8 mouse cellular contexts compared by ENCODE assay signal in the genomic region with DNA sequence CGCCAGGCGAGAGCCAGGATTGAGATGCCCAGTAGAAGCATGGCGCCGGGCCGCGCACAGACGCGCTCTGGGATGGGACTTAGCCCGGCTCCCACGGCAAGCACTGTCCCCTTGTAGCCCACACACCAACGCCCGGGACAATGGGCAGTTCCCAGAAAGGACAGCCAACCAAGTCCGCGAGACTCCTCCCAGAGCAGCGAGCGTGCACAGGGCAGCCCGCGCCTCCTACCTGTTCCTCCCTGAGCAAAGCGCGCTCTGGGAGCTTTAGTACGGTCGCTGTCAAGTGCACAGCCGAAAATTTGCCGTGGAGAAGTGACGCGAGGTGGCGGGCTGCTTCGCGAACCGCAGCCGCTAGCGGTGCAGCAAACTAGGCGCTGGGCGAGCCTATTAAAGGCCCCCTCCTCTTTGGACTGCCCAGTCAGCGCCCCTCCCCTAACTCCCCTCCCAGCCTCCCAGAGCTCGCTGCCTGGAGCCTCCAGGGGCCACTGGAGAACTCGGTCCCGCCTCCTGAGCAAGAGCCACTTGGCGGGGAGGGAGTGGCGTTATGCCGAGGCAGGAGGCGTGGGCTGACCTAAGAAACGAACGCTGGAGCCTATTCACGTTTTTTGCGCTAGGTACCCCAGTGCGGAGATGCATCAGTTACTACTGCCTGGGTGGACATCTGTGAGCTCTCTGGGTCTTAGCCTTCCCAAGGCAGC. TPM values are rescaled to one million over a fixed set of nuclear protein-coding genes. Genes with fewer than 3 reads are reported as not detected.
DNase-seq lines count a peak whose midpoint lies in the region; ATAC-seq and TF ChIP-seq lines count a peak whose summit lies in the region.

A gene (minus strand): TSS at position 256 of the 698 bp plus-strand sequence.

- no peaks in the 10 kb centered on the region for H3K36me3 ChIP-seq in spleen, adult 2 months (ENCODE audit: control insufficient read depth, insufficient read depth, low read length)
- H3K36me3 ChIP-seq in forebrain, embryonic 11.5 days (ENCODE audit: control insufficient read depth, insufficient read depth, low read length) = no peaks in the 10 kb centered on the region
- no peaks in the 10 kb centered on the region for H3K36me3 ChIP-seq in heart, embryonic 15.5 days

- H3K9ac ChIP-seq in forebrain, embryonic 11.5 days (ENCODE audit: low read length) = peak within 1 kb of the TSS; percentile 49
- peak within 1 kb of the TSS; percentile 70 for H3K9ac ChIP-seq in heart, embryonic 15.5 days

- H3K27ac ChIP-seq in spleen, adult 2 months (ENCODE audit: insufficient read depth, low read length) = no peak within 1 kb of the TSS
- H3K27ac ChIP-seq in forebrain, embryonic 11.5 days (ENCODE audit: low read depth, low read length) = no peak within 1 kb of the TSS
- H3K27ac ChIP-seq in heart, embryonic 15.5 days = peak within 1 kb of the TSS; percentile 53

- WGBS in spleen, adult 2 months = 4% methylated on average over 47 of the region's 47 CpGs
- under 1% methylated on average over 46 of the region's 47 CpGs for WGBS in forebrain, embryonic 11.5 days
- under 1% methylated on average over 47 of the region's 47 CpGs for WGBS in heart, embryonic 15.5 days

- H3K4me3 ChIP-seq in spleen, adult 2 months (ENCODE audit: extremely low read depth, insufficient read depth, insufficient read length) = peak within 1 kb of the TSS; percentile 0; the same call in 1 of the 2 replicates
- H3K4me3 ChIP-seq in forebrain, embryonic 11.5 days (ENCODE audit: low read depth, low read length) = peak within 1 kb of the TSS; percentile 53
- H3K4me3 ChIP-seq in heart, embryonic 15.5 days = peak within 1 kb of the TSS; percentile 68

- no peak for TF ChIP-seq POLR2A in spleen, adult 2 months (IDR thresholded peaks at IDR 0.05; ENCODE audit: low read depth, low read length)

- H3K27me3 ChIP-seq in spleen, adult 2 months (ENCODE audit: control insufficient read depth, insufficient read depth, low read length) = peaks cover 3% of the 10 kb centered on the region; the same call in 1 of the 2 replicates
- peaks cover 27% of the 10 kb centered on the region for H3K27me3 ChIP-seq in forebrain, embryonic 11.5 days (ENCODE audit: control insufficient read depth, insufficient read depth, low read length)
- peaks cover 29% of the 10 kb centered on the region for H3K27me3 ChIP-seq in heart, embryonic 15.5 days

- H3K4me2 ChIP-seq in forebrain, embryonic 11.5 days (ENCODE audit: low read depth, low read length, severe bottlenecking) = peak within 1 kb of the TSS; percentile 85
- H3K4me2 ChIP-seq in heart, embryonic 15.5 days = peak within 1 kb of the TSS; percentile 98

- no peak for TF ChIP-seq CTCF in spleen, adult 2 months (IDR thresholded peaks at IDR 0.05; ENCODE audit: extremely low read depth, insufficient read depth, insufficient read length, insufficient replicate concordance)

- H3K9me3 ChIP-seq in forebrain, embryonic 11.5 days (ENCODE audit: control insufficient read depth, low read length) = no peaks in the 10 kb centered on the region
- no peaks in the 10 kb centered on the region for H3K9me3 ChIP-seq in heart, embryonic 15.5 days (replicated peaks)

- no peaks in the 10 kb centered on the region for H3K4me1 ChIP-seq in spleen, adult 2 months (ENCODE audit: control insufficient read depth, insufficient read depth, insufficient read length)
- peaks cover 5% of the 10 kb centered on the region; the same call in 1 of the 2 replicates for H3K4me1 ChIP-seq in forebrain, embryonic 11.5 days (replicated peaks; ENCODE audit: control insufficient read depth, insufficient read depth, low read length)
- peaks cover 34% of the 10 kb centered on the region for H3K4me1 ChIP-seq in heart, embryonic 15.5 days (replicated peaks)

- DNase-seq in spleen, adult 2 months (ENCODE audit: low read depth in 1 of 2, low spot score in 2 of 2) = no peak
- DNase-seq in spleen, postnatal 14 days (ENCODE audit: low spot score in 2 of 2) = no peak
- DNase-seq in forebrain, embryonic 11.5 days (ENCODE audit: low spot score) = peak; percentile 86
- peak; percentile 87 for DNase-seq in kidney, postnatal 10 days
- peak; percentile 86 for DNase-seq in lung, postnatal 10 days
- peak; percentile 41 for DNase-seq in right cerebral cortex, postnatal 25 days

- ATAC-seq in forebrain, embryonic 11.5 days (replicated peaks; ENCODE audit: low FRiP score) = peak; percentile 89
- peak; percentile 81 for ATAC-seq in heart, embryonic 15.5 days (replicated peaks; ENCODE audit: insufficient number of reproducible peaks, insufficient read depth, low FRiP score, low read depth)
- ATAC-seq in CD4-positive, CD25-positive, alpha-beta regulatory T cell, adult 4 months = no peak

RNA-seq across cellular contexts. Expression of the gene that starts here (rescaled TPM):
- 0.43 and 0.61 TPM in 2 replicates for polyA plus RNA-seq in spleen, adult 2 months (2012; rRNA removed)
- polyA plus RNA-seq in forebrain, embryonic 11.5 days (2014; fragmentation: Nextera tagmentation; extraction: Ambion mirVana) = 6.7 and 8.4 TPM in 2 replicates
- 5.1 and 8.5 TPM in 2 replicates for polyA plus RNA-seq in heart, embryonic 15.5 days (2015; fragmentation: Nextera tagmentation; extraction: Ambion mirVana)
- not detected for polyA plus RNA-seq in CD4-positive, CD25-positive, alpha-beta regulatory T cell, adult 4 months (2017; shearing (Covaris generic))

Comparison
In these comparisons a context has a peak if more than half of its experiments do, and no peak if none do; other contexts are left out.
1. DNase-seq: peak in forebrain, embryonic 11.5 days (single experiment), kidney, postnatal 10 days (single experiment), lung, postnatal 10 days (single experiment) and right cerebral cortex, postnatal 25 days (single experiment); none in spleen, adult 2 months (0 of 2) and spleen, postnatal 14 days (0 of 2).
2. H3K4me3 ChIP-seq: peak in every context shown above with its lines; median percentile 68 in heart, embryonic 15.5 days; 53 in forebrain, embryonic 11.5 days; 0 in spleen, adult 2 months.